Mouse (Mus musculus): Measurements from ENCODE around the gene Capn5. TPM values are rescaled to one million over a fixed set of nuclear protein-coding genes. Genes with fewer than 3 reads are reported as not detected.

The Capn5 gene
- polyA plus RNA-seq, 1 experiment from 2014 or later, result 5.0 TPM

DNA sequence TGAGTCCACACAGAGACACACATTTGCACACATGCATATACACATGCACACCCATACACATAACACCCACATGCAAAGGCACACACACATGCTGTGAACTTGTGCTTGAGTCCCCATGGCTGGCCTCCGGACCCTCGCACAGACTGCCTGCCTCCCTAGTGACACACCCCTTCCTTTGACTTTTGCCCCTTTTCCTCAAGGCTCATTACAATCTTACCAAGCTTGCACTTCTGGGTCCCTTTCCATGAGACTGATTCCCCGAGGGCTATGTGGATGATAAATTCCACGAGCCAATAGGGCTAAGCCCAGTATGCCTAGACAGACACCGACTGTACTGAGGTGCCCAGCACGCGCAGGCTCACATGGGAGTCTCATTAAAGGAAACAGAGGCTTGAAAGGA is 71.8 kb downstream of the Capn5 start:
- Histone ChIP-seq H3K27me3 (replicated peaks; ENCODE audit: control insufficient read depth, insufficient read depth, low read length) (0 out of 2 replicates have a peak, but pooled peaks cover 4% of the 10 kb centered on the region), H3K9ac (ENCODE audit: low read depth, low read length) (no peak overlapping the region), H3K36me3 (ENCODE audit: control insufficient read depth, insufficient read depth, low read length) (no peaks in the 10 kb centered on the region)

DNA sequence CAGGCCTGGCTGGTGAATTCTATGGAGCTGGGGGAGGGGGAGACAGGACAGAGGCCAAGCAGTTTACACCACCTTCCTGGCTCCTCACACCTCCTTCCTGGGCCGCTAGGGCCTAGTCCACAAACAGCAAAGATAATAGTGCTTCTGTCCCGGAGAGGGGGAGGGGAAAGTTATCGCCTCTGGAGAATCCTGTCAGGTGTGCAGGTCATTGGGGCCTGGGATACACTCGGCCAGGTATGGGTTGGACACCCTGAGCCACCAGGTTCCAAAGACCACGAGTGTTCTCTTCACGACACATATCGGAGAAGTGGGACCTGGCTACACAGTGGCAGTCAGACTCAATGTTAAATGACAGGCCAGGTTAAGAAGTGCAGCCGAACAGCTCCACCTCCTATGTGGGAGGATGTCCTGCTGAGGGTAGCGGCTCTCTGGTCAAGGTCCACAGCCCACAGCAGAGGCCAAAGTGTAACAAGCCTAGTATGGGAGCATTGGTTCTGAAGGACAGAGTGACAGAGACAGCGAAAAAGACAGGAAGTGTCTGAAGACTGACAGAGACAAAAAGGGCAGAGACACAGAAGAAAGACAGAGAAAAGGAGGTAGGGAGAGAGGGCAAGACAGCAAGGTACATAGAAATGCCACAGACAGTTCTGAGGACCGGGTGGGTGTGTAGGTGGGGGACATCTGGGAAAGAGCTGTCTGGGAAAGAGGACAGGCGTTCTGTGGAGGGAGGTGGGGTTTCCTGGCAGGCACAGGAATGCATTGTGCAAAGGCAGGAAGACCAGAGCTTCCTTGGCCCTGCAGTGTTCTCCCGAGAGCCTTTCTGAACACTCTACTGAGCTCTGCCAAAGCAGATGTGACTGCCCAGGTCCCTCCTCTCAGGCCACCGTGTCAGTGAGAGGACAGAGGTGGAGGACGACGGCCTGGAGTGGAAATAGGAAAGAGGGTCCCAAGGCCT is 73.3 kb downstream of the Capn5 start:
- H3K36me3 ChIP-seq (ENCODE audit: control insufficient read depth, insufficient read depth, low read length), result no peaks in the 10 kb centered on the region
- H3K4me1 ChIP-seq (ENCODE audit: control insufficient read depth, insufficient read depth, low read length), result no peaks in the 10 kb centered on the region
- no peak for ATAC-seq (ENCODE audit: low read depth)
- H3K4me3 ChIP-seq (ENCODE audit: low read depth, low read length), result no peak overlapping the region
- H3K27ac ChIP-seq (replicated peaks; ENCODE audit: low read depth, low read length), result no peak overlapping the region
- no peak overlapping the region for H3K9ac ChIP-seq (ENCODE audit: low read depth, low read length)
- 57% methylated on average over 16 of the region's 16 CpGs for WGBS
- no peaks in the 10 kb centered on the region for H3K27me3 ChIP-seq (replicated peaks; ENCODE audit: control insufficient read depth, insufficient read depth, low read length)
- no peak overlapping the region for H3K4me2 ChIP-seq (ENCODE audit: low read depth, low read length)
- no peak for DNase-seq (ENCODE audit: low spot score)
- no peaks in the 10 kb centered on the region for H3K9me3 ChIP-seq (ENCODE audit: control insufficient read depth, low read length)

More for the DNA sequence above, 71.8 kb downstream of the Capn5 start:
- no peak for DNase-seq (ENCODE audit: low spot score)
- no peak overlapping the region for H3K4me2 ChIP-seq (ENCODE audit: low read depth, low read length)
- no peak overlapping the region for H3K4me3 ChIP-seq (ENCODE audit: low read depth, low read length)
- WGBS, result 83% methylated on average over 7 of the region's 7 CpGs
- H3K4me1 ChIP-seq (ENCODE audit: control insufficient read depth, insufficient read depth, low read length), result peaks cover 6% of the 10 kb centered on the region; the same call in 1 of the 2 replicates
- H3K9me3 ChIP-seq (ENCODE audit: control insufficient read depth, low read length), result no peaks in the 10 kb centered on the region
- ATAC-seq (ENCODE audit: low read depth), result no peak
- H3K27ac ChIP-seq (replicated peaks; ENCODE audit: low read depth, low read length), result no peak overlapping the region

DNA sequence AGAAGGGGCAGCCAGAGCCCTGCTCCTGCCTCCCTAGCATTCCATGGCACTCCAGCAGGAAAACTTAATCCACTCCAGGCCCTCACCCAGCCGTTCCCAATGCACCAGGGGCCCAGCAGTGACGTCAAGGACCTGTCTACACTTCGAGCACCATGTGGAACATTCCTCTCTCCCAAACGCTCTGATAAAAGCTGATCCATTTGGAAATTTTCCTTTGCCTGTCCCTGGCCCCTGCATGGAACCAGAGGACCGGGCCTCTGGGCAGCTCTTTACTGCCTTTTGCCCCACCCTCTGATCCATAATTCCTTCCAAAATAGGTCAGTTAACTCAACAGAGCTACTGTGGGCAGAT is 74.2 kb downstream of the Capn5 start:
- no peak overlapping the region for H3K9ac ChIP-seq (ENCODE audit: low read depth, low read length)
- ATAC-seq (ENCODE audit: low read depth), result no peak
- WGBS, result 69% methylated on average over 5 of the region's 5 CpGs

DNA sequence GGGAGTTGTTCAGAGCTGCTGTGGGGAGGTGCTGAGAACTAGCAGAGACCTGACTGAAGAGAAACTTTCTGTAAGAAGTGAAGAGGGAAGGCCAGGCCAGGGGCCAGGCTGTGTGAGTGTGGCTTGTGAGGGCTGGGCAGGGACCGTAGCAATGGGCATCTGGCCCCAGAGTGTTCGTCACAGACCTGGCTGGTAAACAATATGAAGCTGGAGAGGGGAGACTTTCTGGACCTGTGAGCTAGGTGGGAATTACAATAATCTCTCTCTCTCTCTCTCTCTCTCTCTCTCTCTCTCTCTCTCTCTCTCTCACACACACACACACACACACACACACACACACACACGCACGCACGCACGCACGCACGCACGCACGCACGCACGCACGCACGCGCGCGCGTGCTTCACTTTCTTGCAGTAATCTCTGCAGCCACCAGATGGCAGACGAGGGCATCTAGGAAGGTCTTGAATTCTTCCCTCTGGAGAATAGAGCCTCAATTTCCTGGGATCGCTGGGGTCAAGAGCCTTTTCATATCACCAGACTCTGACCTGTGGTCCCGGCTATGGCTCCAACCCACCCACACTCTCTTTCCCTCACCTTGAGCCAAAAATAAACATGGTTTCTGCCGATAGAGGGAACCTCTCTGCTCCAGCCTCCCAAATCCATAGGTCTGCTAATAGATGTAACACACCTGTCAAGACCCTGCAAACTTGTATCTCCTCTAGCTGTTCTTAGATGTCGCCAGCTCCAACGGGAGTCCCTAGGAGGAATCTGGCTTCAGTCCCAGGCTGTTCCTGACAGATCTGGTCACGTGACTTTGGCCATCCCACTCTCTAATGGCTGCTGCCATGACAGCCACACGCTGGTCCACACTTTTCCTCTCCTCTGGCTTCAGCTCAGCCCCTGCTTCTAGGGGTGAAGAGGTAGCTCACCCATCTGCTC is 74.8 kb downstream of the Capn5 start:
- H3K4me3 ChIP-seq (ENCODE audit: low read depth, low read length), result peak overlapping the region; percentile 22; the same call in 1 of the 2 replicates
- no peaks in the 10 kb centered on the region for H3K27me3 ChIP-seq (replicated peaks; ENCODE audit: control insufficient read depth, insufficient read depth, low read length)
- no peaks in the 10 kb centered on the region for H3K9me3 ChIP-seq (ENCODE audit: control insufficient read depth, low read length)
- peak overlapping the region; percentile 52 for H3K4me2 ChIP-seq (ENCODE audit: low read depth, low read length)
- DNase-seq (ENCODE audit: low spot score) (peak; percentile 79), ATAC-seq (ENCODE audit: low read depth) (peak; percentile 39; the same call in 1 of the 2 replicates)
- no peaks in the 10 kb centered on the region for H3K4me1 ChIP-seq (ENCODE audit: control insufficient read depth, insufficient read depth, low read length)
- H3K27ac ChIP-seq (replicated peaks; ENCODE audit: low read depth, low read length), result peak overlapping the region; percentile 25; the same call in 1 of the 2 replicates
- 17% methylated on average over 18 of the region's 26 CpGs for WGBS
- H3K9ac ChIP-seq (ENCODE audit: low read depth, low read length), result peak overlapping the region; percentile 60
- no peaks in the 10 kb centered on the region for H3K36me3 ChIP-seq (ENCODE audit: control insufficient read depth, insufficient read depth, low read length)

More for the DNA sequence above, 74.2 kb downstream of the Capn5 start:
- H3K9me3 ChIP-seq (ENCODE audit: control insufficient read depth, low read length), result no peaks in the 10 kb centered on the region
- H3K27me3 ChIP-seq (replicated peaks; ENCODE audit: control insufficient read depth, insufficient read depth, low read length), result no peaks in the 10 kb centered on the region
- no peaks in the 10 kb centered on the region for H3K4me1 ChIP-seq (ENCODE audit: control insufficient read depth, insufficient read depth, low read length)
- no peaks in the 10 kb centered on the region for H3K36me3 ChIP-seq (ENCODE audit: control insufficient read depth, insufficient read depth, low read length)
- H3K4me2 ChIP-seq (ENCODE audit: low read depth, low read length), result no peak overlapping the region
- H3K4me3 ChIP-seq (ENCODE audit: low read depth, low read length), result no peak overlapping the region
- no peak for DNase-seq (ENCODE audit: low spot score)
- no peak overlapping the region for H3K27ac ChIP-seq (replicated peaks; ENCODE audit: low read depth, low read length)

DNA sequence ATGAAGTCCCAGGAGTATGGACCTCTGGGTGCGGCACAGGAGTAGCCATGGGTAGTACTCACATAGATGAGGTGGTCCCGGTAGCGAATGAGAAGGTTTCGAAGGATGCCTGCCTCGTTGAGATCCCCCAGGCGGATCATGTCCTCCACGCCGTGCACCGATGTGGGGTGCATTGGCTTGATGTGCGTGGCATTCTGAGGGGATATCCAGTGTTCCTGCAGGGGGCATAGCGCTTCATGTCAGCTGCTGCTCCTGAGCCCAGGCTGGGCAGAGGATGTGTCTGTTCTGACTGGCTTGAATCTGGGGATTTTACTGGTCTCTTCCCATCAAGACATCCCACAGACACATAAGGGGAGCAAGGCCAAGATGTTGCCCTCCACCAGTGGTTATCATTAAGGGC is 75.6 kb downstream of the Capn5 start:
- 91% methylated on average over 11 of the region's 11 CpGs for WGBS
- ATAC-seq (ENCODE audit: low read depth), result no peak
- H3K27me3 ChIP-seq (replicated peaks; ENCODE audit: control insufficient read depth, insufficient read depth, low read length), result no peaks in the 10 kb centered on the region
- H3K27ac ChIP-seq (replicated peaks; ENCODE audit: low read depth, low read length), result no peak overlapping the region
- H3K4me1 ChIP-seq (ENCODE audit: control insufficient read depth, insufficient read depth, low read length), result no peaks in the 10 kb centered on the region
- no peak for DNase-seq (ENCODE audit: low spot score)
- H3K9ac ChIP-seq (ENCODE audit: low read depth, low read length), result no peak overlapping the region; the same call in 1 of the 2 replicates
- peak overlapping the region; percentile 52 for H3K4me2 ChIP-seq (ENCODE audit: low read depth, low read length)
- H3K9me3 ChIP-seq (ENCODE audit: control insufficient read depth, low read length), result no peaks in the 10 kb centered on the region
- H3K36me3 ChIP-seq (ENCODE audit: control insufficient read depth, insufficient read depth, low read length), result peaks cover 4% of the 10 kb centered on the region; the same call in 1 of the 2 replicates
- no peak overlapping the region for H3K4me3 ChIP-seq (ENCODE audit: low read depth, low read length)

DNA sequence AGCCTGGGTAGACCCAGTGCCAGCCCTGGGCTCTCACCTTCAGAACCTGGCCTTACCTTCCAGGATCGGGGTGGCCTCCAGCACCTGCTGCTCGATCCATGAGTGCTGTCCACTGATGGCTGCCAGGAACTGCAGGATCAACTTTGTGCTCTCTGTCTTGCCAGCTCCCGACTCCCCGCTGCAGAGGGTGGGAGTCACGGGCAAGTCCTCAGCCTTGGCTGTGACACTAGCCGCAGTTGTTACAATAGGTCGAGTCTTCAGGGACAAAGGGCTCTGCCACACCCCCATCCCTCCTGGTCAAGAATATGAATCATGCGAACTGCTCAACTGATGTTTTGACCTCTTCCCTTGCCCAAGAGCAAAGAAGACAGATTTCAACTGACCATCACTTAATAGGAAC is 80.5 kb downstream of the Capn5 start:
- Histone ChIP-seq H3K9me3 (ENCODE audit: control insufficient read depth, low read length) (no peaks in the 10 kb centered on the region), H3K4me2 (ENCODE audit: low read depth, low read length) (no peak overlapping the region), H3K36me3 (ENCODE audit: control insufficient read depth, insufficient read depth, low read length) (peaks cover 12% of the 10 kb centered on the region; the same call in 1 of the 2 replicates), H3K27me3 (replicated peaks; ENCODE audit: control insufficient read depth, insufficient read depth, low read length) (no peaks in the 10 kb centered on the region), H3K4me1 (ENCODE audit: control insufficient read depth, insufficient read depth, low read length) (no peaks in the 10 kb centered on the region), H3K9ac (ENCODE audit: low read depth, low read length) (no peak overlapping the region), H3K27ac (replicated peaks; ENCODE audit: low read depth, low read length) (no peak overlapping the region), H3K4me3 (ENCODE audit: low read depth, low read length) (no peak overlapping the region)
- WGBS, result 96% methylated on average over 8 of the region's 8 CpGs
- ATAC-seq (ENCODE audit: low read depth) (no peak), DNase-seq (ENCODE audit: low spot score) (no peak)

DNA sequence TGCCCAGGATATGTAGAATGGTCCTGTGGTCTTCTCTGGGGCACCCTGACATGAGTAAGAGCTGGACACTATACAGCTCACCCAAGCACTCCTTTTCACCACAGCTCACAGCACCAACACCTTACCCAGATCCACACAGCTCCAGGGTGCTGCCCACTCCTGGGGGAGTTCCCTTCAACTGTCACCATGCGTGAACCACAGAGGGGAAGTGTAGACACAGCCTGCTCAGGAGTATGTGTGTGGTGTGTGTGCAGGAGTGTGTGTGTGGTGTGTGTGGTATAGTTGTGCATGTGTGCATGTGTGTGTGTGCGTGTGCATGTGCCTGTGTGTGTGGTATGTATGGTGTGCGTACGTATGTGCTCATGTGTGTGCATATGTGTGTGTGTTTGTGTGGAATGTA is 82.2 kb downstream of the Capn5 start:
- DNase-seq (ENCODE audit: low spot score), result no peak
- 97% methylated on average over 4 of the region's 4 CpGs for WGBS
- Histone ChIP-seq H3K9ac (ENCODE audit: low read depth, low read length) (no peak overlapping the region), H3K27ac (replicated peaks; ENCODE audit: low read depth, low read length) (no peak overlapping the region), H3K9me3 (ENCODE audit: control insufficient read depth, low read length) (no peaks in the 10 kb centered on the region), H3K27me3 (replicated peaks; ENCODE audit: control insufficient read depth, insufficient read depth, low read length) (no peaks in the 10 kb centered on the region), H3K4me2 (ENCODE audit: low read depth, low read length) (no peak overlapping the region), H3K4me3 (ENCODE audit: low read depth, low read length) (no peak overlapping the region), H3K4me1 (ENCODE audit: control insufficient read depth, insufficient read depth, low read length) (no peaks in the 10 kb centered on the region), H3K36me3 (ENCODE audit: control insufficient read depth, insufficient read depth, low read length) (peaks cover 15% of the 10 kb centered on the region; the same call in 1 of the 2 replicates)
- no peak for ATAC-seq (ENCODE audit: low read depth)

DNA sequence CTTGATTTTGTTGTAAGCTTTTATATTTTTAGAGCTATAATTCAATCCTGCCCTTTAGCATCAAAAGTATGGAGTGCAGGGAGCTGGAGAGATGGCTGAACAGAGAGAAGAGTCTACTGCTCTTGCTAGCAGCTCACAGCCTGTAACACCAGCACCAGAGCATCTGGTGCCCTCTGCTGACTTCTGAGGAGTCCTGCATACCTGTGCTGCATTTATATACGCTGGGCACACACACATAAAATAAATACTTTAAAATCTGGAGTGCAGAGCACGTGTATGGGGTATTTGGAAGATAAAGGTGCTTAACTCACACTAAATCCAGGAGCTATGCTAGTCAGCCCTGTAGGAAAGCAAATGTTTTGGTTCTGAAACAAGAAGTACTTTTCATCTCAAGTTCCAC is 91.7 kb downstream of the Capn5 start:
- no peak overlapping the region for H3K9ac ChIP-seq (ENCODE audit: low read depth, low read length)
- ATAC-seq (ENCODE audit: low read depth), result no peak
- WGBS, result 48% methylated on average over 2 of the region's 2 CpGs
- no peak overlapping the region for H3K4me2 ChIP-seq (ENCODE audit: low read depth, low read length)
- no peak overlapping the region for H3K27ac ChIP-seq (replicated peaks; ENCODE audit: low read depth, low read length)
- no peaks in the 10 kb centered on the region for H3K9me3 ChIP-seq (ENCODE audit: control insufficient read depth, low read length)
- H3K27me3 ChIP-seq (replicated peaks; ENCODE audit: control insufficient read depth, insufficient read depth, low read length), result no peaks in the 10 kb centered on the region
- H3K36me3 ChIP-seq (ENCODE audit: control insufficient read depth, insufficient read depth, low read length), result 0 out of 2 replicates have a peak, but pooled peaks cover 2% of the 10 kb centered on the region
- H3K4me1 ChIP-seq (ENCODE audit: control insufficient read depth, insufficient read depth, low read length), result peaks cover 6% of the 10 kb centered on the region
- peak; percentile 43 for DNase-seq (ENCODE audit: low spot score)
- H3K4me3 ChIP-seq (ENCODE audit: low read depth, low read length), result no peak overlapping the region

All from embryonic facial prominence, embryonic 14.5 days (tissue).